Mouse (Mus musculus): ENCODE data around the gene Mast4.

GRCm38 (mm10) chr13:102862981-102863380 is 471.3 kb downstream of the Mast4 start:
- TF ChIP-seq GATA1 (IDR thresholded peaks at IDR 0.05; ENCODE audit: low read length) (no peak), TAL1 (IDR thresholded peaks at IDR 0.05; ENCODE audit: low read length) (no peak)

All from erythroblast, embryonic 14.5 days (primary cell).